Mouse (Mus musculus) limb, embryonic 12.5 days (tissue): Measurements from ENCODE around the gene Olfr958. TPM values are rescaled to one million over a fixed set of nuclear protein-coding genes. Genes with fewer than 3 reads are reported as not detected.

Experiments used
- ATAC-seq: fragments of 200-750 bp; cut with Nextera tagmentation; 2 replicates; pipeline ENCODE4 v1.8.0; 2017; ENCODE audit warnings: low read depth, moderate TSS enrichment; ENCODE audit not compliant: insufficient number of reproducible peaks, insufficient read depth, low FRiP score, low TSS enrichment
- H3K27ac ChIP-seq: fragments of 300-500 bp; sonication (generic); 2 replicates; pipeline ENCODE4 v1.5.1; 2016; ENCODE audit warnings: mild to moderate bottlenecking, moderate library complexity
- H3K27me3 ChIP-seq: fragments of 300-500 bp; sonication (generic); 2 replicates; pipeline ENCODE4 v1.6.1; 2016; ENCODE audit warnings: mild to moderate bottlenecking, moderate library complexity
- H3K36me3 ChIP-seq: fragments of 300-500 bp; sonication (generic); 2 replicates; pipeline ENCODE4 v1.6.1; 2016; ENCODE audit warnings: mild to moderate bottlenecking, moderate library complexity
- H3K4me1 ChIP-seq: fragments of 300-500 bp; sonication (generic); replicated peaks from 2 replicates; pipeline ENCODE4 v1.6.1; 2016
- H3K4me2 ChIP-seq: fragments of 300-500 bp; sonication (generic); 2 replicates; pipeline ENCODE4 v1.6.1; 2016; ENCODE audit warnings: mild to moderate bottlenecking, moderate library complexity
- H3K4me3 ChIP-seq: fragments of 300-500 bp; sonication (generic); replicated peaks from 2 replicates; pipeline ENCODE4 v1.5.1; 2016; ENCODE audit warnings: mild to moderate bottlenecking
- H3K9ac ChIP-seq: fragments of 300-500 bp; sonication (generic); replicated peaks from 2 replicates; pipeline ENCODE4 v1.6.1; 2016; ENCODE audit warnings: mild to moderate bottlenecking, moderate library complexity
- H3K9me3 ChIP-seq: fragments of 300-500 bp; sonication (generic); 2 replicates; pipeline ENCODE4 v1.6.1; 2016; ENCODE audit warnings: mild to moderate bottlenecking, moderate library complexity
- WGBS: fragments of 180-500 bp; shearing (Covaris S2); methylation state at CpG from one replicate; pipeline ENCODE4 v1.1.7; 2016; 5-methylcytosine and 5-hydroxymethylcytosine counted together
- polyA plus RNA-seq: library from polyadenylated mRNA; unstranded; fragments of >200 nt; fragmentation: Nextera tagmentation; extraction: Ambion mirVana; gene quantifications from 2 replicates; pipeline ENCODE4 v1.2.1, GENCODE M21; 2016

Gene Olfr958
- polyA plus RNA-seq, 1 experiment from 2014 or later = not detected

GRCm38 (mm10) chr9:39509412-39509811 is 44.4 kb downstream of the Olfr958 start:
- ATAC-seq = no peak
- Histone ChIP-seq H3K4me2 (no peak overlapping the region), H3K27me3 (no peaks in the 10 kb centered on the region), H3K4me1 (no peaks in the 10 kb centered on the region), H3K9me3 (no peaks in the 10 kb centered on the region), H3K9ac (no peak overlapping the region), H3K4me3 (no peak overlapping the region), H3K27ac (no peak overlapping the region), H3K36me3 (no peaks in the 10 kb centered on the region)
- WGBS = 82% methylated on average over 9 of the region's 9 CpGs

GRCm38 (mm10) chr9:39508998-39509397 is 44.9 kb downstream of the Olfr958 start:
- H3K36me3 ChIP-seq = no peaks in the 10 kb centered on the region
- H3K27ac ChIP-seq = no peak overlapping the region
- ATAC-seq = no peak
- H3K4me2 ChIP-seq = no peak overlapping the region
- WGBS = 13% methylated on average over 6 of the region's 6 CpGs
- H3K4me3 ChIP-seq = no peak overlapping the region
- no peaks in the 10 kb centered on the region for H3K4me1 ChIP-seq
- H3K9ac ChIP-seq = no peak overlapping the region
- H3K9me3 ChIP-seq = no peaks in the 10 kb centered on the region
- no peaks in the 10 kb centered on the region for H3K27me3 ChIP-seq

Other genes with a start within 250 kb of the Olfr958 start
- not detected in 2 replicates for gene Olfr948, start 228.0 kb downstream of the Olfr958 start, polyA plus RNA-seq
- not detected in 2 replicates for gene Olfr951, start 166.6 kb downstream of the Olfr958 start, polyA plus RNA-seq
- gene Olfr952, start 126.9 kb downstream of the Olfr958 start, polyA plus RNA-seq = not detected in 2 replicates
- gene Olfr954, start 97.4 kb downstream of the Olfr958 start, polyA plus RNA-seq = not detected in 2 replicates
- gene Olfr955, start 82.1 kb downstream of the Olfr958 start, polyA plus RNA-seq = not detected in 2 replicates
- not detected in 2 replicates for gene Olfr44, start 60.1 kb downstream of the Olfr958 start, polyA plus RNA-seq
- not detected in 2 replicates for gene Olfr957, start 38.2 kb downstream of the Olfr958 start, polyA plus RNA-seq
- not detected in 2 replicates for gene Olfr959, start 21.5 kb upstream of the Olfr958 start, polyA plus RNA-seq
- 29.3 and 29.7 TPM in 2 replicates for gene AW551984, start 50.3 kb upstream of the Olfr958 start, polyA plus RNA-seq
- not detected in 2 replicates for gene Olfr148, start 56.6 kb upstream of the Olfr958 start, polyA plus RNA-seq
- gene Olfr960, start 67.3 kb upstream of the Olfr958 start, polyA plus RNA-seq = not detected in 2 replicates
- gene Olfr961, start 91.0 kb upstream of the Olfr958 start, polyA plus RNA-seq = not detected in 2 replicates
- not detected in 2 replicates for gene Olfr963, start 113.2 kb upstream of the Olfr958 start, polyA plus RNA-seq
- not detected in 2 replicates for gene Olfr149, start 153.1 kb upstream of the Olfr958 start, polyA plus RNA-seq
- gene Olfr965, start 157.3 kb upstream of the Olfr958 start, polyA plus RNA-seq = not detected in 2 replicates
- not detected in 2 replicates for gene Olfr150, start 176.9 kb upstream of the Olfr958 start, polyA plus RNA-seq
- not detected in 2 replicates for gene Olfr967, start 192.2 kb upstream of the Olfr958 start, polyA plus RNA-seq
- not detected in 2 replicates for gene Olfr968, start 229.2 kb upstream of the Olfr958 start, polyA plus RNA-seq
- gene Olfr969, start 236.9 kb upstream of the Olfr958 start, polyA plus RNA-seq = not detected in 2 replicates